Mouse (Mus musculus): ENCODE measurements around the gene Perm1. TPM values are rescaled to one million over a fixed set of nuclear protein-coding genes. Genes with fewer than 3 reads are reported as not detected.

Perm1 gene
- 10 to 100 TPM; 30.8 to 32.7 TPM for total RNA-seq (2021)
- long read RNA-seq, experiment 1, transcript Perm1-201 (4 exons, 3,901 nt): major isoform, 19 of 34 reads
- long read RNA-seq, experiment 1, partial matches to known transcripts: 10 of 34 reads
- long read RNA-seq, experiment 1, other reads (novel, unspliced or antisense): 5 of 34 reads
- long read RNA-seq, experiment 2, transcript Perm1-201 (4 exons, 3,901 nt): major isoform, 20 of 31 reads
- long read RNA-seq, experiment 2, partial matches to known transcripts: 11 of 31 reads
- long read RNA-seq, experiment 2, other reads (novel, unspliced or antisense): 0 of 31 reads

DNA sequence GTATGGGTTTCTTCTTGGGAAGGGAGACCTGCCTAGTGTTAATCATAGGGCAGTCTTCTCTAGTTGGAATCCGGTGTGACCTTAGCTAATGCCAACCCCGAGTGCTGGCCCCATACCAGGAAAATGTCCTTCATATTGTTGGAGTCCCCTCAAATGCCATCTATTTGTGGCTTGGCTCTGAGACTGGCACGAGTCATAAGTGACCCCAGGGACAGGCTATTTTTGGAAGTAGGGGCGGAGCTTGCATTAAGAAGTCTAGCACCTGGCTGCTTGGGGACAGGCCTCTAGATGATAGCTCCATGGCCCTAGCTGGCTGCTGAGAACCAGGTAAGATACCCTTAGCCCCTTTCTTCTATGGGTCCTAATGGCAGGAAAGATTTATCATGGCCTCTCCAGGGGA lies at the start of gene Perm1:
Perm1 (plus strand) TSS at position 220 of the 400 bp plus-strand sequence.
- no peak for DNase-seq (ENCODE audit: low spot score in 2 of 2)

GRCm38 (mm10) chr4:156166477-156166876 lies 49.2 kb upstream of the Perm1 start:
- no peak for DNase-seq (ENCODE audit: low spot score in 2 of 2)

- DNase-seq (ENCODE audit: low spot score in 2 of 2): no peak
Measured at GRCm38 (mm10) chr4:156168611-156169010, 47.1 kb upstream of the Perm1 start.

DNA sequence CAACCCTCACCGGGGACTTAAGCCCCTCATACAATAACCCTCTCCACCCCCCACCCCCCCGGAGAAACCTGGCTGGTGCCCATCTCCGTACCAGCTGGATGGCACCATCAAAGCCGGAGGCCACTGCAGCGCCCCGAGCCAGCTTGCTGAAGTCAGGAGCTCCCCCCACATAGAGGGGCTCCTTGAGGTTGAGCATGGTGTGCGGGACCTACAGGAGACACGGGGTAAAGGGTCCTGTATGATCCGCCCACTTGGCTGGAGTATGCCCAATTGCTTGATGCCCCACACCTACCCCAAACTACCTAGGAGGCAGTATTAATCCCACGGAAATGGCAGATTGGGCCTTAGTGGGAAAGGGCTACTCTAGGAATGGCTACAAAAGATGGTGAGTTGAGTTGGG lies 46.5 kb upstream of the Perm1 start:
- DNase-seq (ENCODE audit: low spot score in 2 of 2): no peak

GRCm38 (mm10) chr4:156171828-156172227 lies 43.8 kb upstream of the Perm1 start:
- DNase-seq (ENCODE audit: low spot score in 2 of 2): no peak

DNA sequence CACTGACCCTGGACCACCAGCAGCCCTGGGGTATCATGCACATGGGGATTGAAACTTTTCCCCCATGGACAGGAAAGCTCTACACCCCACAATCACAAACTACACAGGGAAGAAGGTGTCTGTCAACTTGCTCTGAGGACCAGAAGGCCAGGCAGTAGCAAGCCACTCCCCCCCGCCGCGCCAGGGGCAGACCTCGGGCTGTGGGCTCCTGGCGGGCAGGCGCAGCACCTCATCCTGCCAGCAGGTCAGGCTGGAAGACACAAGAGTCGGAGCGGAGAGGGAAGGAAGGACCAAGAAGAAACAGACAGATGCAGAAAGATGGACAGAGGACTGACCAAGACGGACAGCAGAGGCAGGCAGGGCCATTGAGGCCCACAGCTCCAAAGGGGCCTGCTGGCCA lies 38.0 kb upstream of the Perm1 start:
- DNase-seq (ENCODE audit: low spot score in 2 of 2): no peak

- no peak for DNase-seq (ENCODE audit: low spot score in 2 of 2)
Measured at GRCm38 (mm10) chr4:156183747-156184146, 31.9 kb upstream of the Perm1 start.

GRCm38 (mm10) chr4:156184291-156184954 lies 31.2 kb upstream of the Perm1 start:
- DNase-seq (ENCODE audit: low spot score in 2 of 2): no peak

- DNase-seq (ENCODE audit: low spot score in 2 of 2): no peak
Measured at GRCm38 (mm10) chr4:156185456-156185949, 30.2 kb upstream of the Perm1 start.

DNA sequence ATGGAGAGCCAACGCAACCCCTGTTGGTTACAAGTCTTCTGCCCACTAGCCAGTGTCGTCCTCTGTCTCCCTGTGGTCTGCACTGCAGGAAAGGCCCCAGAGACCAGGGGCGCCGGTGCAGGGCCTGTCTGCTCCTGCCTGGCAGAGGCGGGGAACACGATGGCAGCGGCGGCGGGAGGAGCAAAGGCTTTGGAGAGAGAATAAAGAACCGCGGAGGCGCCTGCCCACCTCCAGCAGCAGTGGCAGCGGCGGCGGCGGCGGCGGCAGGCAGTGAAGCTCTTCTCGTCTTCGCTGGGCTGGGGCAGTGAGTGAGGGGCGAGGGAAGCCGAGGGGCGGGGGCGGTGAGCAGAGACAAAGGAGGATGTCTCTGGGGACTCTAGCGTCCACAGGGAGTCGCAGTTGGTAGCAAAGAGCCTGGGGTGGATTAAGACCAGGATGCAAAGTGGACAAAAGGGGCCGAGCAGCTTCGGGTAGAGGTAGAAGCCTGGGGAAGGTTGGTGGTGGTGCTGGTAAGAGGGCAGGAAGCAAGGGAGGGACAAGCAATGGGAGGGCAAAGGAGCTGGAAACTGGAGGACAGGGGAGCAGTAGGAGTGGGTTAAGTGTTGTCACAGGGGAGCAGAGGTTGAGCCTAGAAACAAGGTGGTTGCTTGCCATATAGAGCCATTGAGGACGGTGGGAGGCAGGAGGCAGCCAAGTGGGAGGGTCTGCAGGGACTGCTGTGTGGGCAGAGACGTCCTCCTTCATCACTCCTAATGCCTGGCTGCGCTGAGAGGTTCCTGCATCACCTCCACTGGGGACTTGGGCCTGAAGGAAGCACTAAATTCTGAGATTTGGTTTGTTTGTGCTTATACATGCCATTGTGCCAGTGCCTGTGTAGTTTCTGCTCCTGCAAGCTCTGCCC lies 29.5 kb upstream of the Perm1 start:
- no peak for DNase-seq (ENCODE audit: low spot score in 2 of 2)

GRCm38 (mm10) chr4:156188162-156188810 lies 27.4 kb upstream of the Perm1 start:
- DNase-seq (ENCODE audit: low spot score in 2 of 2): no peak

GRCm38 (mm10) chr4:156188811-156189323 lies 26.8 kb upstream of the Perm1 start:
- DNase-seq (ENCODE audit: low spot score in 2 of 2): no peak

GRCm38 (mm10) chr4:156192421-156193199 lies 23.1 kb upstream of the Perm1 start:
- no peak for DNase-seq (ENCODE audit: low spot score in 2 of 2)

DNA sequence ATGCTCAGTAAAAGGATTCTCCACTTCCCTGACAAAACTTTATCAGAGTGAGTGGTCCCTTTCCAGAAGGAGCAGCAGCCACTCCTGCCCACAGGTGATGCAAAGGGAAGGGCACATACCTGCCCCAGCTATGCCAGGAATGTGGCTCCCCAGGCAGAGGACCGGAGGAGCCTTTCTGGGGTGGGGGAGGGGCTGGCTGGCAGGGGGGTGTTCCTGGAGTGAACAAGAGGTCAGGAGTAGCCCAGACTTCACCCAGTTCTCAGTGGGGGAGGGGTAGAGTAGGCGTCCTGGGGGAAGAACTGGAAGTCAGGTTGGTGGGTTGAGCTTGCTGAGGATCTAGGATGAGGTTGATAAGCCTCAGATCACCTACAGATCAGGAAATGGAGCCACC lies 22.5 kb upstream of the Perm1 start:
- no peak for DNase-seq (ENCODE audit: low spot score in 2 of 2)

DNA sequence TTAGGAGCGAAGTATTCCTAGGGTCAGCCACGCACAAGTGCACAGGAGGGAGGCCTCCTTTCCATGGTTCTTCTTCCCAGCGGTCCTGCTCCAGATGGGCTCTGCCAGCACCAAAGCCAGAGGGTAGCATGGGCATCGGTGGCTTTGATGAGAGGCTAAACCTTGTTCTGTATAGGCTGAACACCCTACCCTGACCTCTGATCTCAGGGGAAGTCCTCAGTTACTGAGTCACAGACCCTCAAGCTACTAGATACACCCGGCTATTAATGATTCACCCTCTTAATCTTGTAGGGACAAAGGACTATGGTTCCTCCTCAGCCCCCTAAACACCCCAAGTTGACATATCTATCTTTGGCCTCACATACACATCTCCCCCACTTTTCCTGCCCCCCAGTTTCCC lies 21.8 kb upstream of the Perm1 start:
- no peak for DNase-seq (ENCODE audit: low spot score in 2 of 2)

DNA sequence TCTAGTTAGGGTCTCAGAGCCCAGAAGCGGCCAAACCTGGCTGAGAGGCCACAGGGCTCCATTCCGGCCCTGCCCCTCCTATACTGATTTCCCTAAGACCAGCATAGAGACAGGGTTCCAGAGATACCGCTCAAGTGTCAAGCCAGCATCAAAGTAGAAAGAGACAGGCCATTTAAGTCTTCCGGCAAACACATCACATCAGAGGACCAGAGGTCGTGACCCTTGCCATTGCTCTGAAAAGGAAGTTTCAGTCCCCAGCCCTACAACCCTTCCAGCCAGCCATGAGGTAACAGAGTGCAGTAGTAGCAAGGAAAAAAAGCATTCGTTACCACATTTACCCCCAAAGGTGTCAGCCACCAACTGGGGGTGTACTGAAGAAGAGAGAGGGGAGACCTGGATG lies 21.3 kb upstream of the Perm1 start:
- DNase-seq (ENCODE audit: low spot score in 2 of 2): no peak

- DNase-seq (ENCODE audit: low spot score in 2 of 2): peak in 1 of 2 experiments; percentile 40
Measured at GRCm38 (mm10) chr4:156195927-156196870, 19.5 kb upstream of the Perm1 start.

GRCm38 (mm10) chr4:156197131-156197828 lies 18.4 kb upstream of the Perm1 start, which contains the start of gene Agrn:
Gene Agrn (minus strand): TSS chr4:156197488.
- peak; percentile 63 to 72 for DNase-seq (ENCODE audit: low spot score in 2 of 2)
